Mouse (Mus musculus) thymus, postnatal 36 days (tissue): Measurements from ENCODE around the gene Popdc2.

ENCODE experiments used
- DNase-seq, 2 experiments: peaks; one replicate each; pipeline ENCODE4 v3.0.0; 2022; ENCODE audit warnings: mixed read lengths in 2 of 2

The Popdc2 gene

GRCm38 (mm10) chr16:38406293-38406692 lies 44.3 kb downstream of the Popdc2 start:
- no peak for DNase-seq

DNA sequence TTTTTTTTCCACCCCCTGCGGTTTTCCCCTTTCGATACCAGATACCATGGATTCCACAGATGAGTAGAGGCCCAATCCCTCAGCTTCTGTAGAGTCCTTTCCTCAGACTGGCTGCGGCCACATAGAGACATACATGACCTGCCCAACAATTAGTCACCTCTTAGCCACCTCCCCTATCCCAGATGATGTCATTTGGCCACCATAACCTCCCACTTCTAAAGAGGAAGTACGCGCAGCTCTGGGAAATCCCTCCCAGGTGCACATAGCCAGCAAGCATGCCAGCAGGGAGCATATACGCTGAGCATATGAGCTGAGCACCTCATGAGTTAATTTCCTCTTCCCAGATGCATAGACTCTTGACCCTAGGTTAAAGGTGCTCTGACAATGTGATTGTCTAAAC lies 44.7 kb downstream of the Popdc2 start:
- no peak for DNase-seq

DNA sequence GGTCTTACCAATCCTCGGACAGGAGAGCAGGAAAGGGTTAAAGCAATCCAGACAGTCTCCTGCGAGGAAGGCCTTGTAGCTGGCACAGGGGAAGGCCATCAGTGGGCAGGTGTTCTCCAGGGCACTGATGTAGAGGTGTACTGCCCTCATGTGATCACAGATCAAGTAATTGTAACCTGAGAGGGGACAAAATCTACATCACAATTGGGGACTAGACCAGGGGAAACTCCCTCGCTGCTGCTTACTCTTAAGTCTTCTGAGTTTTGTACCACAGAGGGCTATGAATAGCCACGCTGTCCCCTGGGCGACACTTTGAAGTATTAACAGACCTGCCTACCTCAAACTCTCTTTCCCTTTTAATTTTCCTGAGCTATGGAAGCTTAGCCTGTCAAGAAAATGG lies 45.6 kb downstream of the Popdc2 start:
- no peak for DNase-seq

- no peak for DNase-seq
Measured at GRCm38 (mm10) chr16:38408416-38408815, 46.4 kb downstream of the Popdc2 start.

GRCm38 (mm10) chr16:38414953-38415352 lies 52.9 kb downstream of the Popdc2 start:
- DNase-seq, result no peak

DNA sequence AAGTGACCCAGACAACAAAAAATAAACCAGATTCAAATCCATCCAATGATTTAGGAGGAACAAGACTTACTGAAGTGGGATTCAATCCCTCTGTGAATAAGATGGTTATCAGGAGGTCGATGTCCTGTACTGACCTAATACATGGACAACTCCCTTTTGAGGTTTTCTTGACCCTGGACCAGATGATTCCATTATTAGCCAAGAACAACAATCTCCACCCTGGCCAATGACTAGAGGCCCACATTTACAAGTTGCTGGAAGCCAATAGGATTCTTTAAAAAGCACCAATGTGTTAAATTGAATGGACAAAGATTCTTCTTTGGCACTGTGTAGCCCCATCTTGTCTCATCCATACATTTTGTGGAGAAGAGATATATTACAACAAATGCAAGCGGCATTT lies 63.4 kb downstream of the Popdc2 start:
- DNase-seq, result no peak

GRCm38 (mm10) chr16:38425799-38426198 lies 63.8 kb downstream of the Popdc2 start:
- DNase-seq, result no peak
